Mouse (Mus musculus): ENCODE results near the gene C1qtnf3. TPM values are rescaled to one million over a fixed set of nuclear protein-coding genes. Genes with fewer than 3 reads are reported as not detected.
A peak's percentile ranks its signal among the peaks of the same experiment; 100 is the strongest.

Gene C1qtnf3
- 22.3 and 22.4 TPM in 2 replicates for polyA plus RNA-seq (2012; rRNA removed)

DNA sequence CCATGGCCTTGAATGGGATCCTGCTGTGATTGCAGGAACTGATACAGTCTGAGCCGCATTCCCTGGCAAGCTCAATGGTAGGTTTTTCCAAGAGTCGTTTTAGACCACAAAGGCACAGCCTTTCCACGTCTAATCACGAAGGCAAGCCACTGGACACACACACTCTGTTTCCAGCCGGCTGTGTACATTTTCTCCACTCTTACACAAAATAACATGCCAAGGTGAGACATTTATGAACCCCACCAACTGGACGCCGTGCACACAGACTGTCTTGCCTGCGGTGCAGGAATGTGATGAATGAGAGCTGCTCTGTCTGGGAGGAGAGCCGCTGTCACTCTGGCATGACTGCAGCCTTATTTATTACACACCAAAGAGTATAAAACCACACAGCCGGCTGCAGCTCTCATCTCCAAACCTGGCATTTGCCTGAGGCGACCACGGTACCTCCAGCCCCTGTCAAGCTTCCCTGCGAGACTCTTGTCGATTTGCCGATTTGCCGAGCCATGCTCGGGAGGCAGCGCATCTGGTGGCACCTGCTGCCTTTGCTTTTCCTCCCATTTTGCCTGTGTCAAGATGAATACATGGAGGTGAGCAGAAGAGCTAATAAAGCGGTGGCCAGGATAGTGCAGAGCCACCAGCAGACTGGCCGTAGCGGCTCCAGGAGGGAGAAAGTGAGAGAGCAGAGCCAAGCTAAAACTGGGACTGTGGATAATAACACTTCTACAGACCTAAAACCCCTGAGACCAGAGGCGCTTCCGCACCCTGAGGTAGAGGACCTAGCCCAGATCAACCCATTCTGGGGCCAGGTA, at the start of gene C1qtnf3:
Gene C1qtnf3, plus strand, starts transcription at position 382 of the 809 bp plus-strand sequence.
- Histone ChIP-seq H3K27me3 (replicated peaks; ENCODE audit: control insufficient read depth, insufficient read depth, low read length) (no peaks in the 10 kb centered on the region), H3K4me1 (ENCODE audit: control insufficient read depth, insufficient read depth, low read length) (peaks cover 29% of the 10 kb centered on the region; the same call in 1 of the 2 replicates), H3K27ac (ENCODE audit: insufficient read depth, low read depth, low read length) (peak within 1 kb of the TSS; percentile 91), H3K4me3 (ENCODE audit: insufficient read depth, low read depth, low read length) (peak within 1 kb of the TSS; percentile 35), H3K36me3 (ENCODE audit: control insufficient read depth, insufficient read depth, low read length) (no peaks in the 10 kb centered on the region)
- 33% methylated on average over 23 of the region's 23 CpGs for WGBS
- TF ChIP-seq POLR2A (IDR thresholded peaks at IDR 0.05; ENCODE audit: low read depth, low read length): no peak
- no peak for TF ChIP-seq CTCF (conservative IDR thresholded peaks at IDR 0.05; ENCODE audit: insufficient read depth, insufficient read length, low read depth, low read length)
- peak; percentile 45 for DNase-seq

DNA sequence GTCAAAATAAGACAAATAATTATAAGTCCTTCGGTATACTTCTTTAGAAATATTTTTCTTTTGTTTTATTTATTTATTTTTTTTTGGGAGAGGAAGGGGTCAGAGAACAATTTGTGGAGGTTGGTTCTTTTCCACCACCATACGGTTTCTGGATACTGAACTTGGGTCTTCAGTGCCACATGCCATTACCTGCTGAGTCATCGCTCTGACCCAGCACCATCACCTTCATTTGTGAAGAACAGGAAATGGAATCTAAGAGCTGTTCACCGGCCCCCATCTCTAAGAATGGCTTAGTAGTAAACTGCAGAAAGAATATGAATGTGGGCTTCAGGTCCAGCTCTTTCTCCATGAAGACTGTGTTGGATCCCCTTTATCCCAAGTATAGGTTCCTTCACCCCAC, 49.8 kb upstream of the C1qtnf3 start:
- 41% methylated on average over 4 of the region's 4 CpGs for WGBS
- Histone ChIP-seq H3K27ac (ENCODE audit: insufficient read depth, low read depth, low read length) (no peak overlapping the region), H3K4me1 (ENCODE audit: control insufficient read depth, insufficient read depth, low read length) (no peaks in the 10 kb centered on the region), H3K4me3 (ENCODE audit: insufficient read depth, low read depth, low read length) (no peak overlapping the region), H3K36me3 (ENCODE audit: control insufficient read depth, insufficient read depth, low read length) (no peaks in the 10 kb centered on the region), H3K27me3 (replicated peaks; ENCODE audit: control insufficient read depth, insufficient read depth, low read length) (no peaks in the 10 kb centered on the region)
- peak; percentile 20 for DNase-seq
- TF ChIP-seq CTCF (conservative IDR thresholded peaks at IDR 0.05; ENCODE audit: insufficient read depth, insufficient read length, low read depth, low read length) (no peak), POLR2A (IDR thresholded peaks at IDR 0.05; ENCODE audit: low read depth, low read length) (no peak)

DNA sequence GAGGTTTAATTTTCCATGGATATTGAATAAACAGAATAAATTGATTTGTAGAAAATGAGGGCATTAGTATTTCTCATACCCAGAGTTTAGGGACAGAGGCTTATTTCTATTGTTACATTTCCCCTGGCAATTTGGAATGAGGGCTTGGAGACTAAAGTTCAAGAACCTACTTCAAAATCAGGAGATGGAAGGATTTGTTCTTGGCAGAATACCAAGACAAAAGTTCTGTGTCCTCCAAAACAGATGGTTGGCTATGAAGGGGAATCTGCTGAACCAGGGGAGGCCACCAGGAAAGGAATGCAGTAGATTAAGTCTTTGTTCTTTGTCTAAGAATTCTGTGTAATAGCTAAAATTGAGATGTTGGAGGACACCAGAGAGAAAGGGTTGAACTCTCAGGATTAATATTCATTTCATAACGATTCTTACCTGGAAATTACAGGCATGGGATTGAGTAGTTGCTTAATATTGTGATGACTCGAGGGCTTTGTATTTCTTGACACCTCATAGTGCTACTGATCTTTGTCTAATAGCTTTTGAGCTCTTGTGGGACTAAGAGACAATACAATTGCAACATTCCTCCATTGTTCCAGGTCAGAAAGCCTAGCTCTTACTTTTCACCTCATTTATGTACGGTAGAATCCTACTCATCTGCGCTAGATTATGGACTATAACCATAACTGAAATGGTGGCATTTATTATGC, 35.4 kb upstream of the C1qtnf3 start:
- H3K27me3 ChIP-seq (replicated peaks; ENCODE audit: control insufficient read depth, insufficient read depth, low read length): no peaks in the 10 kb centered on the region
- DNase-seq: peak; percentile 60
- H3K4me1 ChIP-seq (ENCODE audit: control insufficient read depth, insufficient read depth, low read length): peaks cover 6% of the 10 kb centered on the region; the same call in 1 of the 2 replicates
- WGBS: 78% methylated on average over 4 of the region's 4 CpGs
- no peak overlapping the region for H3K4me3 ChIP-seq (ENCODE audit: insufficient read depth, low read depth, low read length)
- TF ChIP-seq CTCF (conservative IDR thresholded peaks at IDR 0.05; ENCODE audit: insufficient read depth, insufficient read length, low read depth, low read length) (no peak), POLR2A (IDR thresholded peaks at IDR 0.05; ENCODE audit: low read depth, low read length) (no peak)
- peak overlapping the region; percentile 59; the same call in 1 of the 2 replicates for H3K27ac ChIP-seq (ENCODE audit: insufficient read depth, low read depth, low read length)
- H3K36me3 ChIP-seq (ENCODE audit: control insufficient read depth, insufficient read depth, low read length): no peaks in the 10 kb centered on the region

DNA sequence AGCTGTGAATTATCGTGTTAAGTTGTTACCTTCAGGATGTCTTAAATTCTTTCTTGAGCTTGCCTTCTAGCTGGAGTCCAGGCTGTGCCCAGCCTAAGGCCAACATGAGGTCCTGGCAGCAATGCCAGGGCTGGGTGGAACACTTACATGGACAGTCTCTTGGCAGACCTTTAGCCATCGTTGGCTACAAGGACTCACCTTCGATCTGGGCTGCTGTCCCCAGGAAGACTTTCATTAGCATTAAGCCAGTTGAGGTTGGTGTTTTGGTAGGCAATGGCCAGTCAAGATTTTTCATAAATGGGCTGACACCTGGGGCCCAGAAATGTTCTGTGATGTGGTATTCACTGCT, 34.8 kb upstream of the C1qtnf3 start:
- 70% methylated on average over 3 of the region's 3 CpGs for WGBS
- no peaks in the 10 kb centered on the region for H3K27me3 ChIP-seq (replicated peaks; ENCODE audit: control insufficient read depth, insufficient read depth, low read length)
- peak; percentile 49 for DNase-seq
- no peaks in the 10 kb centered on the region for H3K36me3 ChIP-seq (ENCODE audit: control insufficient read depth, insufficient read depth, low read length)
- H3K4me1 ChIP-seq (ENCODE audit: control insufficient read depth, insufficient read depth, low read length): peaks cover 6% of the 10 kb centered on the region; the same call in 1 of the 2 replicates
- no peak overlapping the region for H3K27ac ChIP-seq (ENCODE audit: insufficient read depth, low read depth, low read length)
- H3K4me3 ChIP-seq (ENCODE audit: insufficient read depth, low read depth, low read length): no peak overlapping the region
- TF ChIP-seq CTCF (conservative IDR thresholded peaks at IDR 0.05; ENCODE audit: insufficient read depth, insufficient read length, low read depth, low read length) (no peak), POLR2A (IDR thresholded peaks at IDR 0.05; ENCODE audit: low read depth, low read length) (no peak)

DNA sequence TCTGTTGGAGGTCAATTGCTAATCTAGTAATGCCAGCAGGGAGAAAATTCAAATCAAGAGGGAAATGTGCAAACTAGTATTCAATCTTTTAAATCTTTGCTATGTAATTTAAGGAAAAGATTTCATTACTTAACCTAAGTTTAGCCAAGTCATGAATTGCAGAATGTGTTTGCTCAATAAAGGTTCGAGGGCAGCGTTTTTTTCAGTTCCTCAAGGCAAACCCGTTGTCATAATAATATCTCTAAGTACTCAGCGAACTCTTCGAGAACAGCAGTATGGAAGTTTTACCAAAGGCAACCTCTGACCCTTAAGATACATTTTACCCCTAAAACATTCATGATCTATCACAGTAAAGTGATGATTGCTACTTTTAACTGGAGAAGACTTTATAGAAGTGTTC, 31.9 kb upstream of the C1qtnf3 start:
- no peak overlapping the region for H3K27ac ChIP-seq (ENCODE audit: insufficient read depth, low read depth, low read length)
- no peak for TF ChIP-seq CTCF (conservative IDR thresholded peaks at IDR 0.05; ENCODE audit: insufficient read depth, insufficient read length, low read depth, low read length)
- no peak for TF ChIP-seq POLR2A (IDR thresholded peaks at IDR 0.05; ENCODE audit: low read depth, low read length)
- 71% methylated on average over 5 of the region's 5 CpGs for WGBS

DNA sequence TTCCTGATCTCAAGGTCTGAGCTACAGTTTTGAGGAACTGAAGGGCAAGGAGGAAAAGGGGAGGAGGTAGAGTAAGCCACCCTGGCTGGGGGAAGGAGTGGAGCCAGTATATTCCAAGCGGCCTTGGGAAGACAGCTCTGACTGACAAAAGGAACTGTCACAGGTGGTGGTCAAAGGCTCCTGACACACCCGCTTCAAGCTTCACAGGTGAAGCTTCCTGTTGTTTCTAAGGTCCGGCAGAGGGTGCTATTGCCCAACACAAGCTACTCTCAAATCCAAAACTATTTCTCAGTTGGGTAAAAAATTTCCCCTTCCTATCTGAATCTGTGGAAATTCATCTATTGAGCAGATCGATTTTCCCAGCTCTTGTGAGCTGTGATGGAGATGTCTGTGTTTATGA, 31.1 kb upstream of the C1qtnf3 start:
- Histone ChIP-seq H3K4me1 (ENCODE audit: control insufficient read depth, insufficient read depth, low read length) (peaks cover 6% of the 10 kb centered on the region; the same call in 1 of the 2 replicates), H3K27ac (ENCODE audit: insufficient read depth, low read depth, low read length) (no peak overlapping the region), H3K27me3 (replicated peaks; ENCODE audit: control insufficient read depth, insufficient read depth, low read length) (no peaks in the 10 kb centered on the region), H3K4me3 (ENCODE audit: insufficient read depth, low read depth, low read length) (no peak overlapping the region), H3K36me3 (ENCODE audit: control insufficient read depth, insufficient read depth, low read length) (no peaks in the 10 kb centered on the region)
- WGBS: 19% methylated on average over 4 of the region's 4 CpGs
- DNase-seq: peak; percentile 45
- TF ChIP-seq POLR2A (IDR thresholded peaks at IDR 0.05; ENCODE audit: low read depth, low read length) (no peak), CTCF (conservative IDR thresholded peaks at IDR 0.05; ENCODE audit: insufficient read depth, insufficient read length, low read depth, low read length) (peak; percentile 62)

More for the DNA sequence above, 31.9 kb upstream of the C1qtnf3 start:
- Histone ChIP-seq H3K27me3 (replicated peaks; ENCODE audit: control insufficient read depth, insufficient read depth, low read length) (no peaks in the 10 kb centered on the region), H3K4me1 (ENCODE audit: control insufficient read depth, insufficient read depth, low read length) (peaks cover 6% of the 10 kb centered on the region; the same call in 1 of the 2 replicates), H3K36me3 (ENCODE audit: control insufficient read depth, insufficient read depth, low read length) (no peaks in the 10 kb centered on the region), H3K4me3 (ENCODE audit: insufficient read depth, low read depth, low read length) (no peak overlapping the region)
- no peak for DNase-seq

DNA sequence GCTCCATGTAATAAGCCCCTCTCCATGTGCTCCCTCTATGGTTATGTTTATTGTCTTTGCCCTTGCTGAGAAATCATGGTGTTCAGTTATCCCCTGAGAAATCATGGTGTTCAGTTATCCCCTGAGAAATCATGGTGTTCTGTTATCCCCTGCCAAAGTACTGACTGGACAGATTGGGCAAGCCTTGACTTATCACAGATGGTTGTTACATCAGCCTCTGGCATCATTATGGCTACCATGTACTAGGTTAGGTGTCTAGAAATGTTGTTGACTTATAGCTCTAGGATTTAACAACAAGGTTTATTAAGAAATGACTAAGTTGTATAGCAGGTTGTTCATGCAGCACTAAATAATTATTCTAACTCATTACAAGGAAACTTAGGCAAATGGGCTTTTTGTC, 30.1 kb upstream of the C1qtnf3 start:
- Histone ChIP-seq H3K4me1 (ENCODE audit: control insufficient read depth, insufficient read depth, low read length) (peaks cover 6% of the 10 kb centered on the region; the same call in 1 of the 2 replicates), H3K27ac (ENCODE audit: insufficient read depth, low read depth, low read length) (no peak overlapping the region), H3K4me3 (ENCODE audit: insufficient read depth, low read depth, low read length) (no peak overlapping the region), H3K27me3 (replicated peaks; ENCODE audit: control insufficient read depth, insufficient read depth, low read length) (no peaks in the 10 kb centered on the region), H3K36me3 (ENCODE audit: control insufficient read depth, insufficient read depth, low read length) (no peaks in the 10 kb centered on the region)
- TF ChIP-seq POLR2A (IDR thresholded peaks at IDR 0.05; ENCODE audit: low read depth, low read length) (no peak), CTCF (conservative IDR thresholded peaks at IDR 0.05; ENCODE audit: insufficient read depth, insufficient read length, low read depth, low read length) (no peak)
- DNase-seq: no peak

Data from kidney, adult 2 months (tissue).